Mouse (Mus musculus): ENCODE results near the gene Mgat5b.

DNA sequence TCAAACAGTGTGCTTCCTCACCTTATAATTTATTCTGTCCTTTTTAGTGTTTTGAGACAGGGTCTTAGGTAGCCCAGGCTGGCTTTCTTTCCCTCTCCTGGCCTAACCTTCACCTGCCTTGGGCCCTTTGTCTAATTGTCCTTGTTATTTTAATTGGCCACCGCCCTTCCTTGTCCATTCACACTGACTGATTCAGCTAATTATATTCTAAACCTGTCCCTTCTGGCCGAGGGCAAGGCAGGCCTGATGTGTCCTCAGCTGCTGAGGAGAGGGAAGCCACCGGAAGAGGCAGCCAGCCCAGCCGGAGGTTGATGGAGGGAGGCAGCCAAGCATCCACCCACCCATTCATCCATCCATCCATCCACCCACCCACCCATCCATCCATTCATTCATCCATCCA, 52.2 kb downstream of the Mgat5b start:
- TF ChIP-seq CTCF (IDR thresholded peaks at IDR 0.05; ENCODE audit: borderline replicate concordance, insufficient read depth, low read depth, low read length) (no peak), POLR2A (IDR thresholded peaks at IDR 0.05; ENCODE audit: borderline replicate concordance, insufficient read depth, low read length) (no peak)

All from cerebellum, adult 2 months (tissue).